14 mouse cellular contexts compared by ENCODE assay signal in genomic region chr11:59165616-59166241, GRCm38 (mm10). TPM values are rescaled to one million over a fixed set of nuclear protein-coding genes. Genes with fewer than 3 reads are reported as not detected.
DNase-seq lines count a peak whose midpoint lies in the region; ATAC-seq lines count a peak whose summit lies in the region.
"Had no signal": no experiment of that assay in that cellular context is flagged by ENCODE, and none has a peak within 500 bp of the region (broad histone marks: within the 10 kb centered on the region; RNA-seq: fewer than 3 reads in every experiment).

No protein-coding gene starts in this region.

- DNase-seq in heart, embryonic 10.5 days (ENCODE audit: low spot score): no peak
- DNase-seq in heart, adult 11 months: no peak
- DNase-seq in kidney, postnatal 4 days: no peak
- peak; percentile 47 for DNase-seq in MEL-GATA-1-ER (ENCODE audit: extremely low read depth, low read depth)
- no peak for DNase-seq in liver, embryonic 11.5 days (ENCODE audit: low spot score)
- no peak for DNase-seq in adrenal gland, postnatal 10 days
- no peak for DNase-seq in layer of hippocampus, postnatal 10 days (ENCODE audit: low spot score in 2 of 2)
- DNase-seq: cerebellum, adult 11 months; embryo, embryonic 11 days; lung, postnatal 14 days; right cerebral cortex, postnatal 25 days; thymus, postnatal 25 days had no signal

- peaks cover 4% of the 10 kb centered on the region; the same call in 1 of the 2 replicates for H3K36me3 ChIP-seq in heart, embryonic 10.5 days
- no peaks in the 10 kb centered on the region for H3K36me3 ChIP-seq in kidney, embryonic 14.5 days (ENCODE audit: control insufficient read depth, insufficient read depth, low read length)
- H3K36me3 ChIP-seq in liver, embryonic 11.5 days (ENCODE audit: control insufficient read depth, insufficient read depth, low read length): no peaks in the 10 kb centered on the region; the same call in 1 of the 2 replicates

- H3K9me3 ChIP-seq in heart, embryonic 10.5 days: no peaks in the 10 kb centered on the region
- no peaks in the 10 kb centered on the region for H3K9me3 ChIP-seq in kidney, embryonic 14.5 days (ENCODE audit: control insufficient read depth, low read length)
- H3K9me3 ChIP-seq in liver, embryonic 11.5 days (ENCODE audit: control insufficient read depth, low read length): no peaks in the 10 kb centered on the region

- H3K4me1 ChIP-seq in heart, embryonic 10.5 days: peaks cover 47% of the 10 kb centered on the region
- H3K4me1 ChIP-seq in kidney, embryonic 14.5 days (ENCODE audit: control insufficient read depth, insufficient read depth, low read length): peaks cover 7% of the 10 kb centered on the region
- peaks cover 33% of the 10 kb centered on the region for H3K4me1 ChIP-seq in liver, embryonic 11.5 days (replicated peaks; ENCODE audit: control insufficient read depth, insufficient read depth, low read length)

- H3K27ac ChIP-seq in heart, embryonic 10.5 days: peak overlapping the region; percentile 99; the same call in 1 of the 2 replicates
- H3K27ac ChIP-seq in kidney, embryonic 14.5 days (ENCODE audit: low read depth, low read length): peak overlapping the region; percentile 67; the same call in 1 of the 2 replicates
- peak overlapping the region; percentile 100 for H3K27ac ChIP-seq in liver, embryonic 11.5 days (ENCODE audit: low read depth, low read length)

- H3K27me3 ChIP-seq in heart, embryonic 10.5 days (ENCODE audit: insufficient read depth, poor library complexity, severe bottlenecking): peaks cover 7% of the 10 kb centered on the region; the same call in 1 of the 2 replicates
- no peaks in the 10 kb centered on the region for H3K27me3 ChIP-seq in kidney, embryonic 14.5 days (ENCODE audit: control insufficient read depth, insufficient read depth, low read length)
- H3K27me3 ChIP-seq in liver, embryonic 11.5 days (replicated peaks; ENCODE audit: control insufficient read depth, insufficient read depth, low read length): no peaks in the 10 kb centered on the region

- WGBS in heart, embryonic 10.5 days: 49% methylated on average over 2 of the region's 2 CpGs
- 58% methylated on average over 2 of the region's 2 CpGs for WGBS in kidney, embryonic 14.5 days
- WGBS in liver, embryonic 11.5 days: 45% methylated on average over 2 of the region's 2 CpGs

- no peak overlapping the region for H3K4me3 ChIP-seq in heart, embryonic 10.5 days
- no peak overlapping the region for H3K4me3 ChIP-seq in kidney, embryonic 14.5 days (ENCODE audit: low read length)
- no peak overlapping the region for H3K4me3 ChIP-seq in liver, embryonic 11.5 days (ENCODE audit: low read depth, low read length)

- H3K9ac ChIP-seq in kidney, embryonic 14.5 days (ENCODE audit: low read depth, low read length): no peak overlapping the region
- peak overlapping the region; percentile 42; the same call in 1 of the 2 replicates for H3K9ac ChIP-seq in liver, embryonic 11.5 days (ENCODE audit: low read depth, low read length)

- H3K4me2 ChIP-seq in kidney, embryonic 14.5 days (replicated peaks; ENCODE audit: low read depth, low read length): no peak overlapping the region
- H3K4me2 ChIP-seq in liver, embryonic 11.5 days: no peak overlapping the region

- no peak for ATAC-seq in kidney, embryonic 14.5 days (ENCODE audit: low FRiP score, low TSS enrichment)
- no peak for ATAC-seq in liver, embryonic 11.5 days (replicated peaks; ENCODE audit: low FRiP score)

RNA-seq across cellular contexts. Expression of gene Iba57, which starts 2.2 kb away (rescaled TPM):
- 7.8 and 9.2 TPM in 2 replicates for polyA plus RNA-seq in heart, embryonic 10.5 days (2016; fragmentation: Nextera tagmentation; extraction: Ambion mirVana)
- polyA plus RNA-seq in kidney, embryonic 14.5 days (2014; fragmentation: Nextera tagmentation; extraction: Ambion mirVana): 2.3 and 3.6 TPM in 2 replicates
- polyA plus RNA-seq in liver, embryonic 11.5 days (2014; fragmentation: Nextera tagmentation; extraction: Ambion mirVana): 6.8 and 6.9 TPM in 2 replicates
- 10 to 100 TPM; 19.6 to 19.8 TPM for total RNA-seq in adrenal gland, postnatal 10 days (2021)
- total RNA-seq in layer of hippocampus, postnatal 10 days (2021): 10 to 100 TPM; 11.0 to 12.0 TPM

RNA-seq across cellular contexts. Expression of gene Gjc2, which starts 17.3 kb away (rescaled TPM):
- not detected in 2 replicates for polyA plus RNA-seq in heart, embryonic 10.5 days (2016; fragmentation: Nextera tagmentation; extraction: Ambion mirVana)
- polyA plus RNA-seq in kidney, embryonic 14.5 days (2014; fragmentation: Nextera tagmentation; extraction: Ambion mirVana): 0.11 and 0.28 TPM in 2 replicates
- polyA plus RNA-seq in liver, embryonic 11.5 days (2014; fragmentation: Nextera tagmentation; extraction: Ambion mirVana): 0.07 TPM in 1 of 2 replicates, not detected in the other
- under 1 TPM; 0.48 to 0.88 TPM for total RNA-seq in adrenal gland, postnatal 10 days (2021)
- total RNA-seq in layer of hippocampus, postnatal 10 days (2021): 1 to 10 TPM; 1.8 to 2.8 TPM
- total RNA-seq: ES-E14 had no signal

RNA-seq across cellular contexts. Expression of gene Guk1, which starts 26.3 kb away (rescaled TPM):
- 127 and 152 TPM in 2 replicates for polyA plus RNA-seq in heart, embryonic 10.5 days (2016; fragmentation: Nextera tagmentation; extraction: Ambion mirVana)
- 132 and 149 TPM in 2 replicates for polyA plus RNA-seq in kidney, embryonic 14.5 days (2014; fragmentation: Nextera tagmentation; extraction: Ambion mirVana)
- polyA plus RNA-seq in liver, embryonic 11.5 days (2014; fragmentation: Nextera tagmentation; extraction: Ambion mirVana): 131 and 134 TPM in 2 replicates
- total RNA-seq in adrenal gland, postnatal 10 days (2021): 10 to 100 TPM; 63.7 to 64.9 TPM
- total RNA-seq in layer of hippocampus, postnatal 10 days (2021): 100 to 1,000 TPM; 123 to 125 TPM

RNA-seq across cellular contexts. Expression of gene Obscn, which starts 29.5 kb away (rescaled TPM):
- polyA plus RNA-seq in heart, embryonic 10.5 days (2016; fragmentation: Nextera tagmentation; extraction: Ambion mirVana): 20.6 and 36.7 TPM in 2 replicates
- polyA plus RNA-seq in kidney, embryonic 14.5 days (2014; fragmentation: Nextera tagmentation; extraction: Ambion mirVana): 0.33 and 0.51 TPM in 2 replicates
- polyA plus RNA-seq in liver, embryonic 11.5 days (2014; fragmentation: Nextera tagmentation; extraction: Ambion mirVana): 0.64 and 1.2 TPM in 2 replicates
- 10 to 100 TPM; 20.0 to 75.3 TPM for total RNA-seq in adrenal gland, postnatal 10 days (2021)
- total RNA-seq in layer of hippocampus, postnatal 10 days (2021): 1 to 10 TPM; 2.9 TPM

RNA-seq across cellular contexts. Expression of gene Mrpl55, which starts 36.6 kb away (rescaled TPM):
- polyA plus RNA-seq in heart, embryonic 10.5 days (2016; fragmentation: Nextera tagmentation; extraction: Ambion mirVana): 122 and 123 TPM in 2 replicates
- polyA plus RNA-seq in kidney, embryonic 14.5 days (2014; fragmentation: Nextera tagmentation; extraction: Ambion mirVana): 113 and 128 TPM in 2 replicates
- polyA plus RNA-seq in liver, embryonic 11.5 days (2014; fragmentation: Nextera tagmentation; extraction: Ambion mirVana): 104 and 106 TPM in 2 replicates
- total RNA-seq in adrenal gland, postnatal 10 days (2021): 10 to 100 TPM; 72.8 to 78.8 TPM
- total RNA-seq in layer of hippocampus, postnatal 10 days (2021): 10 to 100 TPM; 39.6 to 40.9 TPM
